Mouse (Mus musculus) ovary, adult 2 months (tissue): ENCODE data around the gene B4galnt1. TPM values are rescaled to one million over a fixed set of nuclear protein-coding genes. Genes with fewer than 3 reads are reported as not detected.

Experiments used
- polyA plus RNA-seq: library from polyadenylated mRNA; depleted of rRNA; stranded (reverse); fragments of >200 nt; gene quantifications from 2 replicates; pipeline ENCODE4 v1.2.3, GENCODE M21; 2012; rRNA removed

The B4galnt1 gene
- 11.4 and 16.1 TPM in 2 replicates for polyA plus RNA-seq

DNA sequence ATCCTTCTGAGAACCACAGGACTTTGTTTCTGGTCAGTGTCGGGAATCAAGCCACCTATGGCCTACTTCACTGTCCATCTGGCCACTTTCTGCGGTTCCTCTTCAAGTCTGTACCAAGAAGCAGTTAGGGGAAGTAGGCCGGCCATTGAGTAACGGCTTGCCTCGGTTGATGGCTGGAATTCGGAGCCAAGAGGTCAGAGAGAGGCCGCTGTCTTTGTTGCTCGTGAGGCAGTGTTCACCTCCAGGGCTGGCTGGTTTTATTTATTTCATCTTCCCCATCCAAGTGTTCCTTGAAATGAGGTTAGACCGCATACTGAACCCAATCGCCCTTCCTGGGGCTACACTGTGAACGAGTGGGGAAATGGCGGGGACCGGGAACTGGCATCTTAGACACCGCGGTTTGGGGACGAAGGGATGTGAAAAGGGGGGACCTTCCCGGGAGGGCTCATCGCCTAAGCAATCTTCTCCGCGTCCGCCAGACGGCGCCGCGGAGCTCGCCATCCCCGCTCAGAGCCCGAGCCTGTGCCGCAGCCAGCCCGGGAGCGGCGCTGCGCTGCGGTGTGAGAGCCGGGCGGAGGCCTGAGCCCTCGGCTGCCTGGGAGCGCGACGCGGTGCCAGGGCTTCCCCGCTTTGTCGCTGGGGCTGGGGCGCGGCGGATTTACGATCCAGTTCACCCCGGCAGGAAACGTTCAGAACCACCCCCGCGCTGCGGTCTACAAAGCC is at the start of gene B4galnt1:
TSS of gene B4galnt1 (plus strand) at position 595 of the 723 bp plus-strand sequence.

DNA sequence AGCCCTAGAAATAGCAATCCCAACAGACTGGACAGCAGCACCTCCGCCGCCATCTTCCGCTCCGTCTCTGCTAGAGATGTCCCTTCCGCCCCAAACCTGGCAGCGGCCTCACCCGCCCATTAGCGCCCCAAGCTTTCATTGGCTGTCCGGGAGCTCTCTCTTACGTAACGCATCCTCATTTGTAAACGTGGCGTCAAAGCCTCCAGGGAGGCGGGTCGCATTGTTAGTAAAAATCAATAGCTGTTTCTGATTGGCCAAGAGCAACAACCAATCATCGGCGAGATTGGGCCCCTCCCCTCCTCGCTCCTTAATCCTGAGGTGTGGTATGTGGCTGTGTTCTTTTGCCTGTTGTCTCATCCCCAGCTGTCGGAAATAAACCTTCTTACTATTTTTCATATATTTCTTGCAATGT is 44.0 kb upstream of the B4galnt1 start, which contains the start of gene Os9:
TSS of gene Os9 (minus strand) at position 66 of the 412 bp plus-strand sequence.

DNA sequence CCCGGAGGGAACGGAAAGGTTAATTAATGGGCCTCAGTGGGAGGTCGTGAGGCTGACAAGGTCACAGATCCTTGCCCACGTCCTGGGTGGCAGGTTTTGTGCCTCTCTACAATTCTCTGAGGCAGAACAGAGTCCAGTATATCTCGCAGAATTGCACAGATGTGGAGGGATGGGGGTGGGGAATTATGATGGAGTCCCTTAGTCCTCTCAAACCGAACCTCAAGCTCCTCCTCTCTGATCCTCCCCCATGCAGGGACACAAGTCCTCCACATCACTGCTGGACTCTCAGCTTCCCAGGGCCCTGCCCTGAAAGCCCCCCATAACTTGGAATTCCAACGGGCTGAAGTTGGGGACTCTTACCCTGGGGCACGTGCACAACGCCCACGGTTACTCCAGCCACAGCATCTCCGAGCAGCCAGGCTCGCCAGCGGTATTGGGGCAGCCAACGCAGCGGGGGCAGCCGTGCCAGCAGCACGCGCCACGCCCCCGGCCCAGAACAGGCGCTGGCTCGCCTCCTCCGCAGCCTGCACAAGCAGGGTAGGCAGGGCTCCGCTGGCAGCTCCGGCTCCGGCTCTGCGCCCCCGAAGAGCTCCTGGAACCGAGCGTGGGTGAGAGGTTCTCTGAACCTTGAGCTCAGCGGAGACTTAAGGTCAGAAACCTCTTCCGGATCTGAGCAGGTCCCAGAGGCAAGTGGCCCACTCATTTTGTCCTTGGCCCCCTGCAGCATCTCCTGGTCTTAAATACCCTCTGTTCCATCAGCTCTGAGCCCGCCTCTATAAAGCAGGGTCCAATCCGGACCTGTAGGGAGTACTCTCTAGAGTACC is 15.1 kb downstream of the B4galnt1 start, which contains the start of gene Slc26a10:
TSS of gene Slc26a10 (minus strand) at position 775 of the 824 bp plus-strand sequence.

GRCm38 (mm10) chr10:127189651-127190381 is 24.8 kb downstream of the B4galnt1 start, which contains the start of gene Arhgef25:
TSS of gene Arhgef25 (minus strand) at chr10:127190083.

DNA sequence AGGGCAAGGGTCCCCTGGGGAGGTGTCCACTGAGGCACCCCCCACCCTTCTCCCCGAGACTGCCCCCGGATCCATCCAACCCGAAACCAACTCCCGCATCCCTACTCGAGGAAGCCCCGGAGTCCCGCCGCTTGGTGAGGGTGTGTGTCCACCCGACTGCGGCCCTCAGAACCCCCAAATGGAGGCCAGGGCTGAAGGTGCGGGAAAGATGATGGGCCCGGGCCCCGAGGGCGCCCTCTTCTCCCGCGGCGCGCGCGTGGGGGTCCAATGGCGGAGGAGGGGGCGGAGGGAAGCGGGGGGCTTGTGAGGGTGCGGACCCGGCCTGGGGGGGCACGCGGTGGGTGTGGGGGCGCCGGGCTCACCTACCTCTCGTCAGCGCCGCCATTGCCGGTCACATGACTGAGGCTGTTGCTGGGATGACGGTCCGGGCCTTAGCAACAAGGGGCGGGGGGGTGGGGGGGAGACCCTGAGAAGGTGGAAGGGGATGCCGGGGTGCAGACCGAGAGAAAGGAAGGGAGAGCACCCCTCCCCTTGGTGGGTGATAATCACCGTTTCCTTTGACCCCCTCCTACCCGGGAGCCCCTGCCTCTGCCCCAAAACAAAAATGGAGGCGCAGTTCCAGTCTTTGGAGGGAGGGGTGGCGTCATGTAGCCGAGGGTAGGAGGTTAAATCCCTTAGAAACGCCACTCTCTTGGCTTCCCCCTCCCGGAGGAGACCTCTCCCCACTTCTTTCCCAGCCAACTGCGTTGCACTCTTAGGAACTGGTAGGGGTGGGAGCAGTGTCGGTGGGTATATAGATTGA is 30.5 kb downstream of the B4galnt1 start, which contains the start of gene Dtx3:
TSS of gene Dtx3 (minus strand) at position 401 of the 802 bp plus-strand sequence.

GRCm38 (mm10) chr10:127211414-127211854 is 46.4 kb downstream of the B4galnt1 start, which contains the start of gene Pip4k2c:
TSS of gene Pip4k2c (minus strand) at chr10:127211585.

Other genes with a start within 250 kb of the B4galnt1 start
- gene Ctdsp2, start 186.5 kb upstream of the B4galnt1 start, polyA plus RNA-seq: 152 and 173 TPM in 2 replicates
- 0.09 and 0.25 TPM in 2 replicates for gene Avil, start 164.5 kb upstream of the B4galnt1 start, polyA plus RNA-seq
- gene Tsfm, start 134.4 kb upstream of the B4galnt1 start, polyA plus RNA-seq: 53.1 and 69.5 TPM in 2 replicates
- 29.7 and 33.5 TPM in 2 replicates for gene Mettl1, start 123.8 kb upstream of the B4galnt1 start, polyA plus RNA-seq
- 0.95 and 1.1 TPM in 2 replicates for gene Eef1akmt3, start 123.7 kb upstream of the B4galnt1 start, polyA plus RNA-seq
- 0.64 and 0.89 TPM in 2 replicates for gene Cyp27b1, start 117.0 kb upstream of the B4galnt1 start, polyA plus RNA-seq
- gene March9, start 105.0 kb upstream of the B4galnt1 start, polyA plus RNA-seq: 19.1 and 27.0 TPM in 2 replicates
- gene Cdk4, start 101.7 kb upstream of the B4galnt1 start, polyA plus RNA-seq: 382 and 484 TPM in 2 replicates
- gene Tspan31, start 95.0 kb upstream of the B4galnt1 start, polyA plus RNA-seq: 105 and 119 TPM in 2 replicates
- 18.0 and 26.2 TPM in 2 replicates for gene Agap2, start 89.9 kb upstream of the B4galnt1 start, polyA plus RNA-seq
- 72.1 and 89.3 TPM in 2 replicates for gene Os9, start 44.1 kb upstream of the B4galnt1 start, polyA plus RNA-seq
- 2.0 and 2.7 TPM in 2 replicates for gene Slc26a10, start 15.4 kb downstream of the B4galnt1 start, polyA plus RNA-seq
- gene Arhgef25, start 24.9 kb downstream of the B4galnt1 start, polyA plus RNA-seq: 71.4 and 75.9 TPM in 2 replicates
- gene Dtx3, start 30.5 kb downstream of the B4galnt1 start, polyA plus RNA-seq: 262 and 306 TPM in 2 replicates
- gene Pip4k2c, start 46.4 kb downstream of the B4galnt1 start, polyA plus RNA-seq: 32.8 and 34.9 TPM in 2 replicates
- 6.4 and 7.0 TPM in 2 replicates for gene Kif5a, start 98.1 kb downstream of the B4galnt1 start, polyA plus RNA-seq
- 245 and 250 TPM in 2 replicates for gene Dctn2, start 101.1 kb downstream of the B4galnt1 start, polyA plus RNA-seq
- gene Mbd6, start 123.8 kb downstream of the B4galnt1 start, polyA plus RNA-seq: 51.3 and 61.2 TPM in 2 replicates
- 78.4 and 101 TPM in 2 replicates for gene Mars, start 146.6 kb downstream of the B4galnt1 start, polyA plus RNA-seq
- gene Arhgap9, start 156.7 kb downstream of the B4galnt1 start, polyA plus RNA-seq: 6.0 and 7.4 TPM in 2 replicates
- 51.0 and 51.6 TPM in 2 replicates for gene Gli1, start 176.7 kb downstream of the B4galnt1 start, polyA plus RNA-seq
- gene Inhbe, start 189.2 kb downstream of the B4galnt1 start, polyA plus RNA-seq: not detected in 2 replicates
- gene Inhbc, start 205.2 kb downstream of the B4galnt1 start, polyA plus RNA-seq: 0.07 TPM in 1 of 2 replicates, not detected in the other
- gene R3hdm2, start 215.1 kb downstream of the B4galnt1 start, polyA plus RNA-seq: 128 and 138 TPM in 2 replicates